Mouse (Mus musculus): ENCODE measurements around the gene Arid3a.

DNA sequence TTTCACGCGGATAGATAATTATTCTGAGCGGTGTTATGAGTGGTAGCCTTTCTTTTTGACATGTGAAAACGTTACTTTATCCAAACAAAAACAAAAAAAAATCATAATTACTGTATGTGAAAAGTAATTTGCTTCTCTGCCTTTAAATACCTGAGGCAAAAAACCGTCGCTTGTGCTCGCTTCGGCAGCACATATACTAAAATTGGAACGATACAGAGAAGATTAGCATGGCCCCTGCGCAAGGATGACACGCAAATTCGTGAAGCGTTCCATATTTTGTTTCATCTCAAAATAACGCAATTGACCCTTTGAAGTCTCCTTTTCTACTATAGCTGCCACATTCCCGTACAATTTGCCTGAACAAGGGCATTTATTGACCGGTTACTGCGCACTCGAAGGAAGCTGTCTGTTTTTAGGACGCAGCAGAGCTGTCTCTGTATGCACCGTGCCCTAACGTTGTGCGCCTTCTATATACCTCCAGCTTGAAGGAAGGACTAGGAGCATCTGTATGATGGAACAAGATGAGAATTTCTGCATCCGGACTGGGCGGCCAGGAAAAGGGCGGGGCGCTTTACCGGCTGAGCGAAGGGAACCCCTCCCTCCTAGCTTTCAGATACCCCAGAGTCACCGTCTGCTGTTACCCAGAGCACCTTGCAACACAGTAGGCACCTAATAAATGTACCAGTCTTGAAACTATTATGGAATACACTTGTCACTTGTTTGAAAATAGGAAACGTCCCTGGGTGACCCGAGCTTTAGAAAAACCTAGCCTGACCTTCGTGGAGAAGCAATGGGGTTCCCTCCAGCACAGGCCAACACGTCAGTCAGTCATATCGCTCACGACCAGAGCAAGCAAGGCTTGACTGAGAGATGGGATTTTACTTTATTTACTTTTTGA lies 58.7 kb downstream of the Arid3a start:
- peak; percentile 56; the same call in 1 of the 2 replicates for TF ChIP-seq POLR2A (IDR thresholded peaks at IDR 0.05; ENCODE audit: borderline replicate concordance, insufficient read depth, low read length)
- TF ChIP-seq CTCF (IDR thresholded peaks at IDR 0.05; ENCODE audit: borderline replicate concordance, insufficient read depth, low read depth, low read length), result no peak

All from cerebellum, adult 2 months (tissue).